Mouse (Mus musculus) forebrain, embryonic 16.5 days (tissue): ENCODE data around the gene Cst9. TPM values are rescaled to one million over a fixed set of nuclear protein-coding genes. Genes with fewer than 3 reads are reported as not detected.

Experiments
- ATAC-seq: fragments of 200-750 bp; cut with Nextera tagmentation; 2 replicates; pipeline ENCODE4 v1.8.0; 2017; ENCODE audit warnings: mild to moderate bottlenecking, moderate library complexity
- H3K27ac ChIP-seq: fragments of 300-500 bp; sonication (generic); 2 replicates; pipeline ENCODE4 v1.5.1; 2014; ENCODE audit warnings: low read length, control low read depth
- H3K27me3 ChIP-seq: fragments of 300-500 bp; sonication (generic); replicated peaks from 2 replicates; pipeline ENCODE4 v1.6.1; 2014; ENCODE audit warnings: low read length; ENCODE audit not compliant: control insufficient read depth, insufficient read depth
- H3K36me3 ChIP-seq: fragments of 300-500 bp; sonication (generic); 2 replicates; pipeline ENCODE4 v1.6.1; 2014; ENCODE audit not compliant: control insufficient read depth, insufficient read depth
- H3K4me1 ChIP-seq: fragments of 300-500 bp; sonication (generic); replicated peaks from 2 replicates; pipeline ENCODE4 v1.6.1; 2014; ENCODE audit warnings: low read length; ENCODE audit not compliant: control insufficient read depth, insufficient read depth
- H3K4me2 ChIP-seq: fragments of 300-500 bp; sonication (generic); 2 replicates; pipeline ENCODE4 v1.6.1; 2014; ENCODE audit warnings: mild to moderate bottlenecking, low read length, control low read depth
- H3K4me3 ChIP-seq: fragments of 300-500 bp; sonication (generic); replicated peaks from 2 replicates; pipeline ENCODE4 v1.5.1; 2014; ENCODE audit warnings: mild to moderate bottlenecking, low read length, control low read depth
- H3K9ac ChIP-seq: fragments of 300-500 bp; sonication (generic); replicated peaks from 2 replicates; pipeline ENCODE4 v1.6.1; 2014; ENCODE audit warnings: low read depth, low read length, control low read depth
- H3K9me3 ChIP-seq: fragments of 300-500 bp; sonication (generic); 2 replicates; pipeline ENCODE4 v1.6.1; 2016; ENCODE audit warnings: low read length; ENCODE audit not compliant: control insufficient read depth
- WGBS: fragments of 180-500 bp; shearing (Covaris S2); extraction: QIAGEN DNeasy Blood & Tissue Kit; methylation state at CpG from one replicate; pipeline ENCODE4 v1.1.7; 2014; 5-methylcytosine and 5-hydroxymethylcytosine counted together
- polyA plus RNA-seq: library from polyadenylated mRNA; unstranded; fragments of >200 nt; fragmentation: Nextera tagmentation; extraction: Ambion mirVana; gene quantifications from 2 replicates; pipeline ENCODE4 v1.2.1, GENCODE M21; 2015

The Cst9 gene
- polyA plus RNA-seq, 1 experiment from 2014 or later, result not detected

- no peak overlapping the region for H3K4me2 ChIP-seq
- peak; percentile 75 for ATAC-seq
- WGBS, result 43% methylated on average over 8 of the region's 8 CpGs
Measured at GRCm38 (mm10) chr2:148851116-148851906, 16.4 kb downstream of the Cst9 start.

GRCm38 (mm10) chr2:148856630-148857400, 21.9 kb downstream of the Cst9 start:
- ATAC-seq, result no peak
- H3K27ac ChIP-seq, result no peak overlapping the region
- H3K9ac ChIP-seq, result no peak overlapping the region
- H3K27me3 ChIP-seq, result no peaks in the 10 kb centered on the region
- H3K36me3 ChIP-seq, result no peaks in the 10 kb centered on the region
- H3K4me2 ChIP-seq, result no peak overlapping the region
- 68% methylated on average over 8 of the region's 8 CpGs for WGBS
- H3K9me3 ChIP-seq, result no peaks in the 10 kb centered on the region
- no peak overlapping the region for H3K4me3 ChIP-seq
- no peaks in the 10 kb centered on the region for H3K4me1 ChIP-seq

More at GRCm38 (mm10) chr2:148851116-148851906, 16.4 kb downstream of the Cst9 start:
- Histone ChIP-seq H3K27ac (no peak overlapping the region), H3K4me1 (no peaks in the 10 kb centered on the region), H3K9ac (no peak overlapping the region), H3K27me3 (no peaks in the 10 kb centered on the region), H3K4me3 (no peak overlapping the region), H3K36me3 (no peaks in the 10 kb centered on the region), H3K9me3 (no peaks in the 10 kb centered on the region)

- no peak for ATAC-seq
Measured at GRCm38 (mm10) chr2:148857506-148857905, 22.6 kb downstream of the Cst9 start.

GRCm38 (mm10) chr2:148860993-148861392, 26.0 kb downstream of the Cst9 start:
- 69% methylated on average over 4 of the region's 4 CpGs for WGBS
- Histone ChIP-seq H3K4me2 (no peak overlapping the region), H3K4me1 (no peaks in the 10 kb centered on the region), H3K9me3 (no peaks in the 10 kb centered on the region), H3K27ac (no peak overlapping the region), H3K9ac (no peak overlapping the region), H3K27me3 (no peaks in the 10 kb centered on the region), H3K36me3 (no peaks in the 10 kb centered on the region), H3K4me3 (no peak overlapping the region)
- no peak for ATAC-seq

More at GRCm38 (mm10) chr2:148857506-148857905, 22.6 kb downstream of the Cst9 start:
- no peaks in the 10 kb centered on the region for H3K4me1 ChIP-seq
- WGBS, result 38% methylated on average over 4 of the region's 4 CpGs
- H3K4me3 ChIP-seq, result no peak overlapping the region
- no peaks in the 10 kb centered on the region for H3K27me3 ChIP-seq
- H3K27ac ChIP-seq, result no peak overlapping the region
- H3K36me3 ChIP-seq, result no peaks in the 10 kb centered on the region
- H3K9ac ChIP-seq, result no peak overlapping the region
- no peaks in the 10 kb centered on the region for H3K9me3 ChIP-seq
- H3K4me2 ChIP-seq, result no peak overlapping the region

- no peak for ATAC-seq
- Histone ChIP-seq H3K36me3 (no peaks in the 10 kb centered on the region), H3K4me2 (no peak overlapping the region), H3K9ac (no peak overlapping the region), H3K9me3 (no peaks in the 10 kb centered on the region), H3K27ac (no peak overlapping the region), H3K27me3 (no peaks in the 10 kb centered on the region), H3K4me3 (no peak overlapping the region), H3K4me1 (no peaks in the 10 kb centered on the region)
Measured at GRCm38 (mm10) chr2:148861693-148862092, 26.7 kb downstream of the Cst9 start.

GRCm38 (mm10) chr2:148864966-148865365, 30.0 kb downstream of the Cst9 start, which contains the start of gene 9230104L09Rik:
9230104L09Rik (minus strand) TSS chr2:148865038.
- Histone ChIP-seq H3K27ac (no peak within 1 kb of the TSS), H3K4me2 (no peak within 1 kb of the TSS), H3K36me3 (no peaks in the 10 kb centered on the region), H3K27me3 (no peaks in the 10 kb centered on the region), H3K4me1 (no peaks in the 10 kb centered on the region), H3K9me3 (no peaks in the 10 kb centered on the region), H3K4me3 (no peak within 1 kb of the TSS), H3K9ac (no peak within 1 kb of the TSS)
- no peak for ATAC-seq
- WGBS, result 79% methylated on average over 2 of the region's 2 CpGs

GRCm38 (mm10) chr2:148868959-148869358, 34.0 kb downstream of the Cst9 start:
- Histone ChIP-seq H3K27me3 (no peaks in the 10 kb centered on the region), H3K9ac (no peak overlapping the region), H3K36me3 (peaks cover 16% of the 10 kb centered on the region), H3K4me2 (no peak overlapping the region), H3K27ac (no peak overlapping the region), H3K4me3 (no peak overlapping the region), H3K4me1 (peaks cover 18% of the 10 kb centered on the region), H3K9me3 (no peaks in the 10 kb centered on the region)
- 81% methylated on average over 1 of the region's 1 CpGs for WGBS
- no peak for ATAC-seq

GRCm38 (mm10) chr2:148870526-148870925, 35.6 kb downstream of the Cst9 start:
- H3K4me3 ChIP-seq, result no peak overlapping the region
- H3K27me3 ChIP-seq, result no peaks in the 10 kb centered on the region
- 94% methylated on average over 3 of the region's 3 CpGs for WGBS
- H3K36me3 ChIP-seq, result peaks cover 16% of the 10 kb centered on the region
- no peaks in the 10 kb centered on the region for H3K9me3 ChIP-seq
- H3K4me2 ChIP-seq, result no peak overlapping the region
- ATAC-seq, result no peak
- no peak overlapping the region for H3K9ac ChIP-seq
- H3K27ac ChIP-seq, result no peak overlapping the region
- peaks cover 23% of the 10 kb centered on the region for H3K4me1 ChIP-seq

GRCm38 (mm10) chr2:148872860-148873259, 37.9 kb downstream of the Cst9 start:
- Histone ChIP-seq H3K4me3 (peak overlapping the region; percentile 64), H3K9me3 (no peaks in the 10 kb centered on the region), H3K27me3 (no peaks in the 10 kb centered on the region), H3K9ac (peak overlapping the region; percentile 26), H3K4me2 (peak overlapping the region; percentile 88), H3K4me1 (peaks cover 25% of the 10 kb centered on the region), H3K36me3 (peaks cover 16% of the 10 kb centered on the region), H3K27ac (no peak overlapping the region)
- no peak for ATAC-seq
- 82% methylated on average over 4 of the region's 4 CpGs for WGBS
